Mouse (Mus musculus): ENCODE measurements around the gene Trappc3. TPM values are rescaled to one million over a fixed set of nuclear protein-coding genes. Genes with fewer than 3 reads are reported as not detected.

The Trappc3 gene
- total RNA-seq, 2 experiments from 2014 or later, result 94.9 to 95.2 TPM

DNA sequence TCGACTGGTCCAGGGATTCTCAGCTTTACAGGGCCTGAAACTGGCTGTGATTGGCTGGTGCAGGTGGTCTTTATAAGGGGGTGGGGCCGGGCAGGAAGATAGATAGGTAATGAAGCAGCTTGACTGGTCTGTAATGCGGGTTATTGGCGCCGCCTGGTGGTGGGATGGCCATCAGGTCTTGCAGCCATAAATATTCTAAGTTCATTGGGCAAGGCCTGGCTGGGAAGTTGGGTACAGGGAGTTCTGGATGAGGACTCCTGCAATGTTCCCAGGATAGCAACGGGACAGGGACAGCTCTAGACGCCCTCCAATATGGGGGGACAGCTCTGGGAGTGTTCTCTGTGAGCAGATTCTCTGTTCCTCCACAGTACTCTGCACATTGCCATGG is 47.8 kb downstream of the Trappc3 start:
- peak; percentile 91 to 95 for DNase-seq (ENCODE audit: low spot score in 2 of 2)

DNA sequence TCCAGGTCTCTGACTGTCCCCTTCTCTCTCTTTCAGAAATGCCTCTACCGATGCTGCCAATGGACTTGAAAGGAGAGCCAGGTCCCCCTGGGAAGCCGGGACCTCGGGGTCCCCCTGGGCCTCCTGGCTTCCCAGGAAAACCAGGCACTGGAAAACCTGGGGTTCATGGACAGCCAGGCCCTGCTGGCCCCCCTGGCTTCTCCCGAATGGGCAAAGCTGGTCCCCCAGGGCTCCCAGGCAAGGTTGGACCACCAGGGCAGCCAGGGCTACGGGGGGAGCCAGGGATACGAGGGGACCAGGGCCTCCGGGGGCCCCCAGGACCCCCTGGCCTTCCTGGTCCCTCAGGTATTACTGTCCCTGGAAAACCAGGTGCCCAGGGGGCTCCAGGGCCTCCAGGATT is 48.2 kb downstream of the Trappc3 start:
- DNase-seq (ENCODE audit: low spot score in 2 of 2), result no peak

DNA sequence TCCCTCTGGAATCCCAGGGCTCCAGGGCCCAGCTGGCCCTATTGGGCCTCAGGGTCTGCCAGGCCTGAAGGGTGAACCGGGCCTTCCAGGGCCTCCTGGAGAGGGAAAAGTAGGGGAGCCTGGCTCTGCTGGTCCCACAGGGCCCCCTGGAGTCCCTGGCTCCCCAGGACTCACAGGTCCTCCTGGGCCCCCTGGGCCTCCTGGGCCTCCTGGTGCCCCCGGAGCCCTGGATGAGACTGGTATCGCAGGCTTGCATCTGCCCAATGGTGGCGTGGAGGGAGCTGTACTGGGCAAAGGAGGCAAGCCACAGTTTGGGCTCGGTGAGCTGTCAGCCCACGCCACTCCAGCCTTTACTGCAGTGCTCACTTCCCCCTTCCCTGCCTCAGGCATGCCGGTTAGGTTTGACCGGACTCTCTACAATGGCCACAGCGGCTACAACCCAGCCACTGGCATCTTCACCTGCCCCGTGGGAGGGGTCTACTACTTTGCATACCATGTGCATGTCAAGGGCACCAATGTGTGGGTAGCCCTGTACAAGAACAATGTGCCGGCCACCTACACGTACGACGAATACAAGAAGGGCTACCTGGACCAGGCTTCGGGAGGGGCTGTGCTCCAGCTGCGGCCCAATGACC is 49.6 kb downstream of the Trappc3 start:
- DNase-seq (ENCODE audit: low spot score in 2 of 2), result no peak

DNA sequence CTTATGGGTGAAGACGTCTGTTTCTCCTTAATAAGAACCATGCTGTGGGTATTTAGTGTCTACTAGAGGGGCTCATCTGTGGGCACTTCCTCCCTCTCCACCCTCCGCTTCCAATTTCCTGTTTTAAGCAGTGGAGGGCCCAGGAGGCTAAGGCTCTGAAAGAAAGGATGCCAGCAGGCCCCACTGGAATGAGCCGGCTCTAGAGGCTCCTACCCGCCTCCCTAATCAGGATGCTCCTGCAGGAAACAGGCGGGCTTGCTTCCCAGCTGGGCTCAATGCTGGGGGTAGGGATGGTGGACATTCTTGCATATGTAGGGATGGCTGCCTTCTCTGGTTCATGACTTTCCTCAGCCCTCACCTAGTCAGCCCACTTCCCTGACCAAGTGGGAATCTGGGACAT is 51.1 kb downstream of the Trappc3 start:
- DNase-seq (ENCODE audit: low spot score in 2 of 2), result no peak

DNA sequence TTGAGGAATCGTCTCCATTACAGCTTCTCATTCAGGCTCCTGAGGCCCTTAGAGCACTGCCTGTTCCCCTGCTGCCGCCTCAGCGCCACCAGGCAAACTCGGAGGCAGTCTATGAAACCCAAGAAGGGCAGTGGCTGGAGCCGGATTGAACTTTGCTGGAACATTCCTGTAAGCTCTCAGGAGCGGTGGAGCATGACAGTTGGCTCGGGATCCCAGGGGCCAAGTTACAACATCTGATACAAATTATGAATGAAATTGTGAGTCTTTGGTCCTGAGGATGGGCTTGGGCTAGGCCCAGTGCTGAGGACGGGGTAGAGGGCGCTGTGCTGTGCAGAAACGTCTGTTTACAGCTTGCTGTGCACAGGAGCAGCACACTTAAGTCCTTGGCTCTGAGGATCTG is 52.3 kb downstream of the Trappc3 start:
- no peak for DNase-seq (ENCODE audit: low spot score in 2 of 2)

DNA sequence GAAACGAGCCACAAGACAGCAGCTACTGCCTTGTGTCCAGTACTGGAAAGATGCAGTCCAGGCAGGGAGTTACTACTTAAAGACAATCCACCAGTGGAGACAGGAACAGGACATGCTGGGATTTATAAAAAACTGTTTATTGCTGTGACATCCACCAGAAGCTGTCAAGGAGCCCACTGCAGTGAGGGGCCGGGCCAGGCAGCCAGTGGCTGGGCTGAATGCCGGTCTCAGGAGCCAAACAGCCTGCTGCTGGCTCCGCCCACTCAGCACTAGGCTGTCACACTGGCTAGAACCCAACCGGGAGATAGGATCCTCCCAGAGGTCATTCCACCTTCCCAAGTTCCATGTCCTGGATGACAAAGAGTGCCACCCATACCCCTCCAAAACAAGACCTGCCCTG is 53.8 kb downstream of the Trappc3 start:
- peak in 1 of 2 experiments; percentile 37 for DNase-seq (ENCODE audit: low spot score in 2 of 2)

DNA sequence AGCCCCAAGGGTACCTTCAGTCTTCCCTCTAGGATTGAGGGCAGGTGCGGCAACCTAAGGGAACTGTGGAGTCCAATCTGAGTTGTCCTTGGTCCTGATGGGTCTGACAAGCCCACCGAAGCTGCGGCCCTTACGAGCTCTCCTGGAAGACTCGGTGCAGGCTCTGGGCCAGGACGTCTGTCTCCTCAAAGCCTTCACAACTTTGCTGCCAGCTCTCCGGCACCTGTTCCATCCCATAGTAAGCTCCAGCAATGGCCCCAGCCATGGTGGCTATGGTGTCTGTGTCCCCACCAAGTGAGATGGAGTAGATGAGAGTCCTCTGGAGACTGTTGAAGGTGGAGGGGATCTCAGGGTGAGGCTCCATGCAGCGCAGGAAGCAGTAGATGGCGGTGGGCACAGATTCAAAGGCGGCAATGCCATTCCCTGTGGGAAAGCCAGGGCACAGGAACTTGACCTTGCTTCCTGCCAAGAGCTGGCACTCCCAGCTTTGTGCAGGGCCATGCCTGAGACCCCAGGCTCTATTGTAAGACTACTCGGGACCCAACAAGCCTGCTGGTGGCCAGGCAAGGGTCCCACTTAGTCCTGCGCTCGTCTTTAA is 54.4 kb downstream of the Trappc3 start:
- peak in 1 of 2 experiments; percentile 9 for DNase-seq (ENCODE audit: low spot score in 2 of 2)

DNA sequence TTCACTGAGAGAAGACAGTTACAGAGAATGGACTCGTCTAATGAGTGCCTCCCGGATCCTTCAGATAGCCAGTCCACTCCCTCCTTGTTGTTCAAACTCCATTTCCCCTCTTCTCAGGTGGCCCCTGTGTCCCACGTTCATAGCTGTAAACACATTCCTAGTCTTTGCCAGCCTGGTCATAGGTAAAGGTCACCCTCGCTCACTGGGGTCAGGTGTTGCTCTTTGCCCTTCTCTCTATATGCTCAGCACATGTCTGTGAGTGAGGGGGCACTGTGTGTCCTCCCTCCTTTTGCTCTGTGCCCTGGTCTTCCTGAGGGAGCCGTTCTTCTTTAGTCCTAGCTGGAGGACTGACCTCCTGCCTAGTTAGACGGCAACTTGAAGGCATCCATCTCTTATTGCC is 57.7 kb downstream of the Trappc3 start:
- no peak for DNase-seq (ENCODE audit: low spot score in 2 of 2)

DNA sequence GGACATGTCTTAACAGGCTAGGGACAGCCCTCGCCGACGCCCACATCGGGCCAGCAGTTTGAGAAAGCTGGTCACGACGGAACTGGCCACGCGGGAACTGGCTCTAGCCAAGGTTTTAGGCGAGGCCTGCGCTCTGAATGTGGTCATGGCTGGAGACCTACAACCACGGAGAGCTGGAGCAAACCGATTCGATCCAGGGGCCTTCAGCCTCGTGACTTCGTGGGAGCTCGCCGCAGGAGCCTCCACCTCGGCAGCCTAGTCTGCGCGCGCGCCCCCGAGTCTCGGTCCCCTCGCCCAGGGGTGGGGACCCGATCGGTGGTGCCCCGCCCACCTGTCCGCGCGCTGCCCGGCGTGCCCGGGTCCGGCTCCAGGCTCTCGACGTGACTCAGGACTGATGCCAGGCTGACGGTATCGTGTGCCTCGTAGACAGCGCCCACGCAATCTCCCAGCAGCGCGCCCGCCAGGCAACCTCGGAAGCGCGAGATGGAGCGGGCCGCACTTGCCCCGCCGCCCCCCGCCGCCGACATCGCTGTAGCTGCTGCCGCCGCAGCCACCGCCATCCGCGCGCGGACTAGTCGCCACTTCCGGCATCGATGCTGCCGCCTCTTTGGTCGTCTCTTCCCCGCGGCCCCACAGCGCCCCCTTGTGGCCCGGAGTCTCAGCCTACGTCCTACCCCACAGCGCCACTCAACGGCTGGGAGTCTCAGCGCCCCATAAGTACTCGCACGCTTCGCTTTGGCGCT is 59.2 kb downstream of the Trappc3 start, which contains the start of gene Adprhl2:
Adprhl2 (minus strand) TSS at position 593 of the 743 bp plus-strand sequence.
- DNase-seq (ENCODE audit: low spot score in 2 of 2), result peak; percentile 100

DNA sequence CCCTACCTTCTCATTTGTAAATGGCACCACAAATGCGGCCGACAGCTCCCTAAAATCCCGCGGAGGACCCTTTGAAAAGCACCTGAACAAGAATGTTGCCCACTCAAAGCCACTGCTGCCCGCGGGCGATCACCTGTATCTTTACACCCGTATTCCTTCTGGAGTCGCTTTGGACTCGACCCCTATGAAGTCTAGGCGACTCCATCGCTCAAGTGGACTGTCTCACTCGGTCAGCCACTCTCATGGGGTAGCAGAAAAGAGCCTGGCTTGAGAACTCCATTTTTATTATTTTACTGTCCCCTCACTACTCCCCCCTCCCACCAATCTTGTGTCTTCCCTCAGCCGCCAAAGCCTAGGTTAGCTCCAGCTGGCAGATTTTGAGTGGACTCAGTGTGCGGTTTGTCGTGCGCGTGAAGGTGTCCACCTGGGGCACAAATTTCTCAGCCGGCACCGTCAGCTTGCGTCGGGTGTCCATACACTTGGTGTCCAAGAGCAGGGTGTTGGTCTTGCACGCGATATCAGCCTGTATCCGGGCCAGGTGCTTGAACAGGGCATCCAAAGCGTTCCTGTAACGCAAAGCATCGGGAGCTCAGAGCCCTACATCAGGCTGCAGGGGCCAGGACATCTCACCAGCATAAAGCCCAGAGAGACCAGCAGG is 59.9 kb downstream of the Trappc3 start:
- peak in 1 of 2 experiments; percentile 19 for DNase-seq (ENCODE audit: low spot score in 2 of 2)

DNA sequence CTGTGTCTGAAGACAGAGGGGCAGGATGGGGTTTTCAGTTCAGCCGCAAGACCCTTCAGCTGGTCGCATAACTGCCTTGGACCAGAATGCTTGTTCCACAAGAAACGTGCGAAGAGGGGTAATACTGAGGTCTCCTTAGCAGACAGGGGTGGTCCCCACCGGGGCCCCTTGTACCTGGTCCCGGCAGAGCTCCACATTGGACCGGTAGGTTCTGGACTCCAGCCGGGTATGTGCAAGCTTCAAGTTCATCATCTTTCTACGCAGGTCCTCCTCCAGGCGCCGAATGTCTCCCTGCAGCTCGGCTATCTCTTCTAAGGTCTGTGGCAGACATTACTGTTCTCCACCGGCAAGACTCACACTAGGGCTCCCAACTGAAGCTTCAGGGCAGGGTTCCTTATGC is 60.5 kb downstream of the Trappc3 start:
- no peak for DNase-seq (ENCODE audit: low spot score in 2 of 2)

DNA sequence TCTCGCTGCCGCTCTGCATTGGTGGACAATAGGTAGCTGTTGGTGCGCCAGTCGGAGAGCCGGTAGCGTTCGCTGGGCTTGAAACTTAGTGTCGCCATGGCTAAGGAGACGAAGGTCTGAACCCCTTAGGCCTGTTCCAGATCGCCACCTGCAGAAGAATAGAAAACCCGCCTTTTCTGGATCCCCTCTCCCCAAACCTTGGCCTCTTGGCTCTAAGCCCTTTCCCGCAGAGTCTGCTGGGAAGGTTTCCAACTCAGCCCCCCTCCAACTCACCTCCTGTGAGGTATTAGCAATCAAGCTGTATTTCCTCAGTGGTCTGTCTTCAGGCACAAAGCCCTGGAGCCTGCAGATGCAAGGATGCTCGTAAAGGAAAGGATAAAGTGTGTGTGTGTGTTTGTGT is 62.7 kb downstream of the Trappc3 start:
- no peak for DNase-seq (ENCODE audit: low spot score in 2 of 2)

DNA sequence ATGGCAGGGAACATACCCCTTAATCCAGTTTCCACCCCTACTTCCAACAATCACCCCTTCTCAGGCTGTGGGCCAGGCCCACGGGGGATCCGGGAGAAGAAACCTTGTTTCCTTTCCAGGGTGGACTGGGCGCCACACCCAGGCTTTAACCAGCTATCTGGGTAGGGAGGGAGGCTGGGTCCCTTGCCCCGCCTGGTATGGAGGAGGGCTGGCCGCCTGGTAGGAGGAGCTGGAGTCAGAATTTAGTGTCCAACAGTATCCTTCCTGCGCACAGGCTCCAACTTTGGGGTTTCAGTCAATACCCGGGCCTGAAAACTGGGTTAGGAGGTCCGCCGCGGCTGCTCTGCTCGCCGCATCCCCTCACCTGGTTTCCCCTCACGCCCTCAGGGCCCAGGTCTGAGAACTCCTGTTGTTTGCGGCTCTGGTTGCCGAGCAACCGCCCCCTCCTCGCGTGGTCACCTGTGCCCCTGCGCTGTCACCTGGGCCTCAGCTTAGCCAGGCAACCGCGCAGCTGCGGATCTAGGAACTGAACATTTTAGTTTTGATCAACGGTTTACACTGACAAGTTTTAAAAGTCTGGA is 63.2 kb downstream of the Trappc3 start, which contains the start of gene Tekt2:
Tekt2 (minus strand) TSS at position 408 of the 581 bp plus-strand sequence.
- peak in 1 of 2 experiments; percentile 20 for DNase-seq (ENCODE audit: low spot score in 2 of 2)

Other genes starting within 250 kb of the Trappc3 start
- 1 to 10 TPM; 2.8 to 3.0 TPM for gene Csf3r, start 237.8 kb upstream of the Trappc3 start, total RNA-seq (2021)
- gene Mrps15, start 215.4 kb upstream of the Trappc3 start, total RNA-seq (2021), result 10 to 100 TPM; 53.6 to 55.7 TPM
- gene Oscp1, start 203.8 kb upstream of the Trappc3 start, total RNA-seq (2021), result 10 to 100 TPM; 43.2 to 53.0 TPM
- 10 to 100 TPM; 15.6 TPM for gene Lsm10, start 165.7 kb upstream of the Trappc3 start, total RNA-seq (2021)
- gene Stk40, start 158.4 kb upstream of the Trappc3 start, total RNA-seq (2021), result 10 to 100 TPM; 19.7 to 20.7 TPM
- gene Eva1b, start 114.6 kb upstream of the Trappc3 start, total RNA-seq (2021), result 10 to 100 TPM in 1 of 2 experiments, 1 to 10 TPM in 1; 6.7 to 10.4 TPM
- 1 to 10 TPM; 1.0 to 1.1 TPM for gene Sh3d21, start 98.8 kb upstream of the Trappc3 start, total RNA-seq (2021)
- gene Thrap3, start 59.6 kb upstream of the Trappc3 start, total RNA-seq (2021), result 100 to 1,000 TPM; 141 to 144 TPM
- gene Map7d1, start 6.0 kb upstream of the Trappc3 start, total RNA-seq (2021), result 100 to 1,000 TPM; 204 to 206 TPM
- gene Col8a2, start 24.5 kb downstream of the Trappc3 start, total RNA-seq (2021), result 1 to 10 TPM; 1.6 to 3.6 TPM
- 10 to 100 TPM; 28.3 to 28.4 TPM for gene Adprhl2, start 59.4 kb downstream of the Trappc3 start, total RNA-seq (2021)
- 1 to 10 TPM; 2.0 to 3.0 TPM for gene Tekt2, start 63.4 kb downstream of the Trappc3 start, total RNA-seq (2021)
- gene Ago3, start 167.2 kb downstream of the Trappc3 start, total RNA-seq (2021), result 10 to 100 TPM; 29.0 to 36.1 TPM
- 10 to 100 TPM; 80.6 to 83.2 TPM for gene Ago1, start 206.3 kb downstream of the Trappc3 start, total RNA-seq (2021)

Data from layer of hippocampus, postnatal 10 days (tissue).